Mouse (Mus musculus) cerebellum, postnatal 10 days (tissue): ENCODE measurements around the gene Gabrd.

ENCODE experiments used
- DNase-seq, 2 experiments: peaks; one replicate each; pipeline ENCODE4 v3.0.0; 2021; ENCODE audit warnings: mixed read lengths in 2 of 2

Gabrd gene

DNA sequence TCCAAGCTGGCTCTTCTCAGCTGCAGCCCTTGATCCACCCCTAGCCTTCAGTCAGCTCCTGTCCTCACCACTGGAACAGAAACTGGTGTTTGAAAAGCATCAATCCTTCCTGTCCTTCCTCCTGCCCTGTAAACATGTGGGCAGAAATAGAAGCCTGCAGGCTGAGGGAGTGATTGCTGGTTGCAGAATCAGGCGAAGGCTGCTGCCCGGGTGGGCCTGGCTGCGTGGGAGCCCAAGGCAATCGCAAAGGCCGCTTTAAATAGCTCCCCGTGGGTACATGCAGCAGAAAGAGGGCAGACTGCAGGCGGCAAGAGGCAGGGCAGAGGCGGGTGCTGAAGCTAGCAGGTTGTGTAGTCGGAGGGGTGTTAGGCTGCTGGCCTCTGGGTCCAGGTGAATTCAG is 15.2 kb downstream of the Gabrd start:
- DNase-seq, result no peak

- no peak for DNase-seq
Observed at GRCm38 (mm10) chr4:155381974-155382373, 15.9 kb downstream of the Gabrd start.

- peak; percentile 77 to 88 for DNase-seq
Observed at GRCm38 (mm10) chr4:155371797-155372735, 25.8 kb downstream of the Gabrd start.

GRCm38 (mm10) chr4:155370737-155371715 is 26.9 kb downstream of the Gabrd start:
- DNase-seq, result peak; percentile 75 to 76

- peak; percentile 94 to 96 for DNase-seq
Observed at GRCm38 (mm10) chr4:155368684-155369083, 29.2 kb downstream of the Gabrd start.

- DNase-seq, result no peak
Observed at GRCm38 (mm10) chr4:155367739-155368138, 30.2 kb downstream of the Gabrd start.

DNA sequence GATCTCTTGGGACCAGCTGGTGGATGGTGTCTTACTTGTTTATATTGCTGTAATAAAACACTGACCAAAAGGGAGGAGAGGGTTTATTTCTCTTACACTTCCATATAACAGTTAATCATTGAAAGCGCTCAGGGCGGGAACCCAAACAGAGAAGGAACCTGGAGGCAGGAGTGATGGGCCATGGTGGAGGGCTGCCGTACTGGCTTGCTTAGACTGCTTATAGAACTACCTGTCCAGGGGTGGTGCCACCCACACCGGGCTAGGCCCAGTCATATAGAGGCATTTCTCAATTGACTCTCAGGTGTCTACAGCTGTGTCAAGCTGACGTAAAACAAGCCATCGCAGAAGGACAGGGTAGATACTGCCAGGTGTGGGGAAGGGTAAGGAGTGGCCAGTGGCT is 31.1 kb downstream of the Gabrd start:
- DNase-seq, result no peak

DNA sequence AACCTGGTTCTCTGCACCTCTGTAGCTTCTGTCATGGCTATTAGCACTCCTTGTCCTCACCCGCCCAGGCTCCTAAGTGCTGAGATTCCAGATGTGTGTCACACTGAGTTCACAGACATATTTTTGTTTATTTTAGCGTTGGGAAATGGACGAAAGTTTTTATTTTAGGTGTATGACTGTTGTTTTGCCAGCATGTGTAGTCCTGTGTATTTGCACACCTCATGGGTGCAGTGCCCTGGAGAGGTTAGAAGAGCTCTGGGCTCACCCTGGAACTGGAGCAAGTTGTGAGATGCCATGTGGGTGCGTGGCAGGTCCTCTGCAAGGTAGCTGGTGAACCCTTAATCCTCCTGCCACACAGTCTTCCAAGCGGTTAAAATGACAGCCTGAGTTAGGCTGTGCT is 35.5 kb downstream of the Gabrd start:
- DNase-seq, result no peak

GRCm38 (mm10) chr4:155361303-155361791 is 36.6 kb downstream of the Gabrd start, which contains the start of gene Prkcz:
TSS of gene Prkcz (minus strand) at chr4:155361361.
- DNase-seq, result peak; percentile 77

GRCm38 (mm10) chr4:155360856-155361255 is 37.1 kb downstream of the Gabrd start:
- DNase-seq, result no peak

GRCm38 (mm10) chr4:155359560-155360464 is 38.1 kb downstream of the Gabrd start:
- no peak for DNase-seq

DNA sequence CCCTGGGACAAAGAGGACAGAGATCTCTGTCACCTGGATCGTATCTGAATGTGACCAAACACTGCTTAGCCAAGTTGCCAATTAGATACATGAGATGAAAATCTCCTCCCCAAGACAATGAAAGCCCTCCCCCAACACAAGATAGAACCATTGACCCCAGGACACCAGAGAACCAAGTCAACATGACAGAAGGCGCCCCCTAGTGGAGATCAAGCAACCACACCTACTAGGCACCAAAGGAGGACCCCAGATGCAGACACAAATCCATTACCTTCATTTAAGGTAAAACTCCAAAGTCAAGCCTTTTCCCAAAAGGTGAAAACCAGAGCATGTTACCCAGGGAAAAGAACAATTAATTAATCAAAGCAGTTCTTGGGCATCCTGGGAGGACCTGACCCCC is 40.3 kb downstream of the Gabrd start:
- no peak for DNase-seq

GRCm38 (mm10) chr4:155356354-155356753 is 41.6 kb downstream of the Gabrd start:
- DNase-seq, result no peak

GRCm38 (mm10) chr4:155354546-155354945 is 43.4 kb downstream of the Gabrd start:
- DNase-seq, result no peak

- DNase-seq, result no peak
Observed at GRCm38 (mm10) chr4:155354035-155354434, 43.9 kb downstream of the Gabrd start.

GRCm38 (mm10) chr4:155352581-155352980 is 45.3 kb downstream of the Gabrd start:
- DNase-seq, result no peak

DNA sequence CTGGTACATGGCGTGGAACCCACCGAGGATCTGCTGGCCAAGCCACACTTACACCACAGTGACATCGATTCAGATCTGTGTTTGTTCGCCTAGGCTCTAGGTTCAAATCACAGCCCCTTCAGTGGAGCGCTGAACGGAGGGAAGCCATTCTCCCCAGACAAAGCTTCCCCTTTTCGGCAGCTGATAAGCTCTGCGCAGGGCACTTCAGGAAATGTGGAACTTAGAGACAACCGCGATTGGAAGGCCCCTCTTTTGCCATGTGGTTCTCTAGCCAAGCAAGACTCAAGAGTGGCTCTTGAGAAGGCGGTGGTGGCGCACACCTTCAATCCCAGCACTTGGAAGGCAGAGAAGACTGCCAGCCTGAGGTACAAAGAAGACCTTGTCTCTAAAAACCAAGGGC is 51.6 kb downstream of the Gabrd start:
- no peak for DNase-seq

- peak; percentile 86 to 89 for DNase-seq
Observed at GRCm38 (mm10) chr4:155345608-155345953, 52.3 kb downstream of the Gabrd start.

- DNase-seq, result peak; percentile 63 to 68
Observed at GRCm38 (mm10) chr4:155344716-155345607, 53.0 kb downstream of the Gabrd start.

- DNase-seq, result peak in 1 of 2 experiments; percentile 36
Observed at GRCm38 (mm10) chr4:155344299-155344600, 53.7 kb downstream of the Gabrd start.
